Mouse (Mus musculus) midbrain, postnatal 0 days (tissue): Measurements from ENCODE around the gene C1qtnf1. TPM values are rescaled to one million over a fixed set of nuclear protein-coding genes. Genes with fewer than 3 reads are reported as not detected.

Source experiments
- ATAC-seq: fragments of 200-750 bp; cut with Nextera tagmentation; 2 replicates; pipeline ENCODE4 v1.8.0; 2017; ENCODE audit warnings: moderate number of reproducible peaks, mild to moderate bottlenecking, moderate TSS enrichment, moderate library complexity; ENCODE audit not compliant: low FRiP score
- DNase-seq: peaks from one replicate; pipeline ENCODE4 v3.0.0-alpha.2; 2015; ENCODE audit warnings: low spot score
- H3K27ac ChIP-seq: fragments of 300-500 bp; sonication (generic); 2 replicates; pipeline ENCODE4 v1.5.1; 2014; ENCODE audit warnings: low read depth, mild to moderate bottlenecking, low read length, mixed read lengths
- H3K27me3 ChIP-seq: fragments of 300-500 bp; sonication (generic); 2 replicates; pipeline ENCODE4 v1.6.1; 2014; ENCODE audit warnings: low read length, control low read depth, mixed read lengths; ENCODE audit not compliant: insufficient read depth
- H3K36me3 ChIP-seq: fragments of 300-500 bp; sonication (generic); 2 replicates; pipeline ENCODE4 v1.6.1; 2014; ENCODE audit warnings: low read length, control low read depth, mixed read lengths; ENCODE audit not compliant: insufficient read depth
- H3K4me1 ChIP-seq: fragments of 300-500 bp; sonication (generic); 2 replicates; pipeline ENCODE4 v1.6.1; 2014; ENCODE audit warnings: mild to moderate bottlenecking, control low read depth, antibody characterized with exemption, low read length, mixed read lengths; ENCODE audit not compliant: insufficient read depth
- H3K4me2 ChIP-seq: fragments of 300-500 bp; sonication (generic); 2 replicates; pipeline ENCODE4 v1.6.1; 2014; ENCODE audit warnings: low read depth, mild to moderate bottlenecking, low read length, mixed read lengths; ENCODE audit not compliant: poor library complexity, severe bottlenecking
- H3K4me3 ChIP-seq: fragments of 300-500 bp; sonication (generic); 2 replicates; pipeline ENCODE4 v1.5.1; 2014; ENCODE audit warnings: low read depth, mild to moderate bottlenecking, low read length, moderate library complexity
- H3K9ac ChIP-seq: fragments of 300-500 bp; sonication (generic); replicated peaks from 2 replicates; pipeline ENCODE4 v1.6.1; 2014; ENCODE audit warnings: mild to moderate bottlenecking, low read length, moderate library complexity, mixed read lengths; ENCODE audit not compliant: poor library complexity, severe bottlenecking
- H3K9me3 ChIP-seq: fragments of 300-500 bp; sonication (generic); 2 replicates; pipeline ENCODE4 v1.6.1; 2016; ENCODE audit warnings: low read length, control low read depth
- CTCF ChIP-seq: IDR thresholded peaks from 2 replicates; pipeline ENCODE4 v1.5.1; 2016; ENCODE audit warnings: antibody characterized with exemption, mild to moderate bottlenecking
- whole genome bisulfite sequencing: fragments of 180-500 bp; shearing (Covaris S2); extraction: QIAGEN DNeasy Blood & Tissue Kit; methylation state at CpG from one replicate; pipeline ENCODE4 v1.1.7; 2014; 5-methylcytosine and 5-hydroxymethylcytosine counted together
- polyA plus RNA-seq: library from polyadenylated mRNA; unstranded; fragments of >200 nt; fragmentation: Nextera tagmentation; extraction: Ambion mirVana; gene quantifications from 2 replicates; pipeline ENCODE4 v1.2.1, GENCODE M21; 2015
- total RNA-seq: library from RNA; depleted of rRNA; stranded (reverse); fragments of >200 nt; gene quantifications from 2 replicates; pipeline ENCODE4 v1.2.3, GENCODE M21; 2014

The C1qtnf1 gene
- total and polyA plus RNA-seq, 2 experiments from 2014 or later: 5.2 to 8.7 TPM

- Histone ChIP-seq H3K27ac (no peak overlapping the region), H3K4me2 (no peak overlapping the region), H3K9ac (no peak overlapping the region), H3K4me1 (no peaks in the 10 kb centered on the region), H3K36me3 (peaks cover 50% of the 10 kb centered on the region), H3K4me3 (no peak overlapping the region), H3K9me3 (no peaks in the 10 kb centered on the region), H3K27me3 (no peaks in the 10 kb centered on the region)
- WGBS: 85% methylated on average over 18 of the region's 18 CpGs
- ATAC-seq (no peak), DNase-seq (no peak)
- no peak for TF ChIP-seq CTCF
Observed at GRCm38 (mm10) chr11:118408051-118408740, 19.8 kb upstream of the C1qtnf1 start.

- DNase-seq: no peak
- Histone ChIP-seq H3K36me3 (peaks cover 59% of the 10 kb centered on the region), H3K27me3 (no peaks in the 10 kb centered on the region), H3K4me3 (no peak overlapping the region), H3K27ac (no peak overlapping the region), H3K9me3 (no peaks in the 10 kb centered on the region), H3K4me1 (no peaks in the 10 kb centered on the region), H3K9ac (no peak overlapping the region), H3K4me2 (no peak overlapping the region)
- WGBS: 93% methylated on average over 12 of the region's 12 CpGs
- TF ChIP-seq CTCF: no peak
- ATAC-seq: no peak
Observed at GRCm38 (mm10) chr11:118409106-118410072, 18.6 kb upstream of the C1qtnf1 start.

- Histone ChIP-seq H3K9ac (no peak overlapping the region), H3K4me3 (no peak overlapping the region), H3K27me3 (no peaks in the 10 kb centered on the region), H3K9me3 (no peaks in the 10 kb centered on the region), H3K4me1 (no peaks in the 10 kb centered on the region), H3K4me2 (no peak overlapping the region), H3K36me3 (peaks cover 63% of the 10 kb centered on the region), H3K27ac (no peak overlapping the region)
- TF ChIP-seq CTCF: no peak
- WGBS: 76% methylated on average over 1 of the region's 1 CpGs
- DNase-seq (no peak), ATAC-seq (no peak)
Observed at GRCm38 (mm10) chr11:118410073-118410444, 17.9 kb upstream of the C1qtnf1 start.

GRCm38 (mm10) chr11:118410479-118410878 is 17.5 kb upstream of the C1qtnf1 start:
- Histone ChIP-seq H3K36me3 (peaks cover 60% of the 10 kb centered on the region), H3K4me3 (no peak overlapping the region), H3K27me3 (no peaks in the 10 kb centered on the region), H3K4me2 (no peak overlapping the region), H3K9me3 (no peaks in the 10 kb centered on the region), H3K9ac (no peak overlapping the region), H3K4me1 (no peaks in the 10 kb centered on the region), H3K27ac (no peak overlapping the region)
- 94% methylated on average over 10 of the region's 10 CpGs for WGBS
- ATAC-seq (no peak), DNase-seq (no peak)
- no peak for TF ChIP-seq CTCF

- ATAC-seq: no peak
- H3K4me3 ChIP-seq: no peak overlapping the region
- H3K9ac ChIP-seq: no peak overlapping the region
Observed at GRCm38 (mm10) chr11:118411271-118411670, 16.7 kb upstream of the C1qtnf1 start.

GRCm38 (mm10) chr11:118412601-118413000 is 15.4 kb upstream of the C1qtnf1 start:
- 94% methylated on average over 2 of the region's 2 CpGs for WGBS
- peaks cover 42% of the 10 kb centered on the region for H3K36me3 ChIP-seq
- H3K9ac ChIP-seq: no peak overlapping the region
- no peaks in the 10 kb centered on the region for H3K27me3 ChIP-seq
- no peak overlapping the region for H3K4me2 ChIP-seq
- H3K4me3 ChIP-seq: no peak overlapping the region
- no peak for ATAC-seq
- no peak for DNase-seq
- H3K27ac ChIP-seq: no peak overlapping the region
- TF ChIP-seq CTCF: no peak
- no peaks in the 10 kb centered on the region for H3K9me3 ChIP-seq
- H3K4me1 ChIP-seq: peaks cover 8% of the 10 kb centered on the region; the same call in 1 of the 2 replicates

More at GRCm38 (mm10) chr11:118411271-118411670, 16.7 kb upstream of the C1qtnf1 start:
- Histone ChIP-seq H3K36me3 (peaks cover 52% of the 10 kb centered on the region), H3K4me1 (no peaks in the 10 kb centered on the region), H3K27ac (no peak overlapping the region), H3K27me3 (no peaks in the 10 kb centered on the region), H3K4me2 (no peak overlapping the region), H3K9me3 (no peaks in the 10 kb centered on the region)
- TF ChIP-seq CTCF: 0 out of 2 replicates have a peak, but pooled peaks have one; percentile 8
- DNase-seq: no peak
- WGBS: 88% methylated on average over 8 of the region's 8 CpGs
